Mouse (Mus musculus): ENCODE measurements around the gene Calcoco2. TPM values are rescaled to one million over a fixed set of nuclear protein-coding genes. Genes with fewer than 3 reads are reported as not detected.
"Not testable (repeated sequence)": the region's sequence is repeated elsewhere in the genome, so short reads cannot be mapped to it uniquely, and the experiment has no call there.

Gene Calcoco2
- polyA plus RNA-seq, 1 experiment from 2014 or later, result not detected

DNA sequence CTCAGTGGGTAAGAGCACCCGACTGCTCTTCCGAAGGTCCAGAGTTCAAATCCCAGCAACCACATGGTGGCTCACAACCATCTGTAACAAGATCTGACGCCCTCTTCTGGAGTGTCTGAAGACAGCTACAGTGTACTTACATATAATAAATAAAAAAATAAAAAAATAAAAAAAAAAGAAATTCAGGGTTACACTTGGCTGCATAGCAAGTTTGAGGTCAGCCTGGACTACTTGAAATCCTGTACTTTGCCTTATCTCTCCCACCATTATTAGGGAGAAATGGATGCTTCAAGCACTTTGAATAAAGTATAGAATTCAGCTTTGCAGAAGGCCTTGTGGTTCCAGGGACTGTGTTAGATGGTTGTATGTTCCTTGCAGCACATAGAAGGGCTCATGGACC lies 5.2 kb upstream of the Calcoco2 start:
- H3K36me3 ChIP-seq; H3K9ac ChIP-seq (replicated peaks); H3K4me3 ChIP-seq (replicated peaks); H3K9me3 ChIP-seq; H3K4me2 ChIP-seq (replicated peaks); ATAC-seq; H3K4me1 ChIP-seq (replicated peaks); H3K27ac ChIP-seq: not testable (repeated sequence)
- peaks cover 13% of the 10 kb centered on the region for H3K27me3 ChIP-seq
- 81% methylated on average over 3 of the region's 3 CpGs for WGBS

DNA sequence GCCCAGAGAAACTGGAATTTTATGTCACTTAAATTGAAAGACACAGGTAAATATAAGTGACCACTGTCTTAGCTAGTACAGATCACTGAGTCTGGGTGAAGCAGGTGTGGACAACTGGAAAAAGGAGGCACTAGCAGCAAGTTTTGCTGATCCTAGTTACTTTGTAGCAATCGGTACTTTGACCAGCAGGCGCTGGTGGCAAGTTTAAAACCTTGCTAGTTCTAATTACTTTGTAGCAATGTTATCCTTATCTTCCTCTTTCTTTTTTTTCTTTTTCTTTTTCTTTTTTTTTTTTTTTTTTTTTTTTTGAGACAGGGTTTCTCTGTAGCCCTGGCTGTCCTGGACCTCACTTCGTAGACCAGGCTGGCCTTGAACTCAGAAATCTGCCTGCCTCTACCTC lies 4.4 kb upstream of the Calcoco2 start:
- WGBS, result 92% methylated on average over 3 of the region's 3 CpGs
- Histone ChIP-seq H3K27me3 (peaks cover 7% of the 10 kb centered on the region; the same call in 1 of the 2 replicates), H3K36me3 (no peaks in the 10 kb centered on the region), H3K4me2 (replicated peaks) (no peak overlapping the region), H3K4me3 (replicated peaks) (no peak overlapping the region), H3K9me3 (no peaks in the 10 kb centered on the region), H3K4me1 (replicated peaks) (no peaks in the 10 kb centered on the region), H3K9ac (replicated peaks) (no peak overlapping the region), H3K27ac (no peak overlapping the region)
- no peak for ATAC-seq

DNA sequence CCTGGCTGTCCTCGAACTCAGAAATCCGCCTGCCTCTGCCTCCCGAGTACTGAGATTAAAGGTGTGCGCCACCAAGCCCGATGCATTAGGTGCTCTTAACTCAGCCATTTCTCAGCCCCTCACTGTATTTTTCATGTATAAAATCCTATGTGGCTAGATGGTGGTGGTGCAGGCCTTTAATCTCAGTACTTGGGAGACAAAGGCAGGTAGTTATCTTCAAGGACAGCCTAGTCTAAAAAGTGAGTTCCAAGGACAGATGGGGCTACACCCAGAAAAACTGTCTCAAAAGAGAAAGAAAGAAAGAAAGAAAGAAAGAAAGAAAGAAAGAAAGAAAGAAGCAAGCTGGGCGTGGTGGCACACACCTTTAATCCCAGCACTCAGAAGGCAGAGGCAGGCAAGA lies 3.7 kb upstream of the Calcoco2 start:
- Histone ChIP-seq H3K4me1 (replicated peaks) (no peaks in the 10 kb centered on the region), H3K36me3 (no peaks in the 10 kb centered on the region), H3K27me3 (peaks cover 4% of the 10 kb centered on the region; the same call in 1 of the 2 replicates), H3K4me2 (replicated peaks) (no peak overlapping the region), H3K9ac (replicated peaks) (no peak overlapping the region), H3K9me3 (no peaks in the 10 kb centered on the region), H3K4me3 (replicated peaks) (no peak overlapping the region), H3K27ac (no peak overlapping the region)
- ATAC-seq, result no peak
- WGBS, result 89% methylated on average over 6 of the region's 6 CpGs

DNA sequence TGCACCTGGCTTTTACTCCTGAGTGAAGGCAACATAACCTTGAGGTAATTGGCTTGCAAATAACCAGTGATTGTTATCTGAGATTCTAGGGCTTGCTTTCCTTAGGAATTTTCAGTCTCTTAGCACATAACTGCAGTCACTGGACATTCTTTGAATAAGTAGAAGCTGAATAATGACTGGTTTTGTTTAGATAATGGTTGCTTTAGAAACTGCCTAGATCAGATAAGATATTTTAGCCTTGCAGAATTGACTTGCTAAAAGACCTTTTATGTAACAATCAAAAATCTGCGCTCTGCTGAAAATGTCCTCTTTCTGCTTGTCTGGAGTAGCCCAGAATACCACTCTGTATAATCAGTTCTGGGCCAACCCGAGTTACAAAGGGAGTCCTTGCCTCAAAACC lies 2.3 kb upstream of the Calcoco2 start:
- Histone ChIP-seq H3K36me3 (no peaks in the 10 kb centered on the region), H3K4me1 (replicated peaks) (no peaks in the 10 kb centered on the region), H3K4me2 (replicated peaks) (no peak overlapping the region), H3K9me3 (no peaks in the 10 kb centered on the region), H3K4me3 (replicated peaks) (no peak overlapping the region), H3K9ac (replicated peaks) (no peak overlapping the region), H3K27ac (no peak overlapping the region), H3K27me3 (no peaks in the 10 kb centered on the region)
- no peak for ATAC-seq
- 63% methylated on average over 2 of the region's 2 CpGs for WGBS

DNA sequence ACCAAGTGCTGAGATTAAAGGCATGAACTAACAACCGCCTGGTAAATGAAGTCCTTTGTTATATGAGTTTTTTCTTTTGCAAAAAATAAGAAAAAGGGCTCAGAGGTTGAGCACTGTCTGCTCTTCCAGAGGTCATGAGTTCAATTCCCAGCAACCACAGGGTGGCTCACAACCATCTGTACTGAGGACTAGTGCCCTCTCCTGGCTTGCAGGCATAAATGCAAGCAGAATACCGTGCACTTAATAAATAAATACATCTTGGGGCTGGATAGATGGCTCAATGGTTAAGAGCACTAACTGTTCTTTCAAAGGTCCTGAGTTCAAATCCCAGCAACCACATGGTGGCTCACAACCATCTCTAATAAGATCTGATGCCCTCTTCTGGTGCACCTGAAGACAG lies 814 bp downstream of the Calcoco2 start:
- WGBS, result 62% methylated on average over 2 of the region's 2 CpGs
- ATAC-seq; H3K27ac ChIP-seq; H3K9me3 ChIP-seq; H3K36me3 ChIP-seq; H3K9ac ChIP-seq (replicated peaks); H3K4me2 ChIP-seq (replicated peaks); H3K27me3 ChIP-seq; H3K4me1 ChIP-seq (replicated peaks); H3K4me3 ChIP-seq (replicated peaks): not testable (repeated sequence)

DNA sequence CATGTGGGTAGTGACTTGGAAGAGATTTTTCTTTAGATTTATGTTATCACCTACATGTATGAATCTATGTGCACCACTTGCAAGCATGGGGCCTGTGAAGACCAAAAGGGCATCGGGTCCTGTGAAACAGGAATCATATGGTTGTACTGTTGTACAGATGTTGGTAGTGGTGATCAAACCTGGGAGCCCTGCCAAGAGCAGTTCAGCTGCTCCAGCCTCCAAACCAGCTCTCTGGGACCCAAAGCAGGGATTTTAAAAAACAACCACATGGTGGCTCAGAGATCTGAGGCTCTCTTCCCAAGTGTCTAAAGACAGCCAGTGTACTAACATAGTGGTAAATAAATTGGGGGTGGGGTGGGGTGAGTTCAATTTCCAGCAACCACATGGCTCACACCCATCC lies 3.4 kb downstream of the Calcoco2 start:
- WGBS, result 87% methylated on average over 1 of the region's 1 CpGs
- H3K36me3 ChIP-seq, result no peaks in the 10 kb centered on the region
- H3K9me3 ChIP-seq, result no peaks in the 10 kb centered on the region
- no peak overlapping the region for H3K4me2 ChIP-seq (replicated peaks)
- H3K4me3 ChIP-seq (replicated peaks), result no peak overlapping the region
- H3K9ac ChIP-seq (replicated peaks), result no peak overlapping the region
- H3K27me3 ChIP-seq, result no peaks in the 10 kb centered on the region
- H3K27ac ChIP-seq, result no peak overlapping the region
- no peak for ATAC-seq
- no peaks in the 10 kb centered on the region for H3K4me1 ChIP-seq (replicated peaks)

DNA sequence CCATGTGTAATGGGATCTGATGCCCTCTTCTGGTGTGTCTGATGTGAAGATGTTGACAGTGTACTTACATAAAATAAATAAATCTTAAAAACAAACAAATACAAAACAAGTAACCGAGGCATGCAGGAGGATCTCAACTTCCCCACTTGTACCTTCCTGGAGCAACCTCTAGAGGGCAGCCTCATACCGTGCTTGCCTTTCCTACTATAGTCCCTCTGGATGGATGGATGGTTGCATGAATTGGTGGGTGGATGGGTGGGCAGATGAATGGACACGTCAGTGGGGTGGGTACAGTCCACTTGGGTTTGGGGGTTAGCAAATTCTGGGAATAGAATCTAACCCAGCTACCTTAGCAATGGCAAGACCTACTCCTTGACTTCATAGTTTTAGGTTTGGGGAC lies 18.4 kb downstream of the Calcoco2 start:
- Histone ChIP-seq H3K9ac (replicated peaks) (no peak overlapping the region), H3K27ac (no peak overlapping the region), H3K4me1 (replicated peaks) (no peaks in the 10 kb centered on the region), H3K4me2 (replicated peaks) (no peak overlapping the region), H3K36me3 (no peaks in the 10 kb centered on the region), H3K9me3 (no peaks in the 10 kb centered on the region), H3K4me3 (replicated peaks) (no peak overlapping the region), H3K27me3 (peaks cover 5% of the 10 kb centered on the region; the same call in 1 of the 2 replicates)
- ATAC-seq, result no peak
- 12% methylated on average over 3 of the region's 3 CpGs for WGBS

- Histone ChIP-seq H3K4me2 (replicated peaks) (no peak overlapping the region), H3K27ac (no peak overlapping the region), H3K36me3 (no peaks in the 10 kb centered on the region), H3K9ac (replicated peaks) (no peak overlapping the region), H3K4me1 (replicated peaks) (no peaks in the 10 kb centered on the region), H3K27me3 (peaks cover 5% of the 10 kb centered on the region; the same call in 1 of the 2 replicates), H3K4me3 (replicated peaks) (no peak overlapping the region), H3K9me3 (peaks cover 3% of the 10 kb centered on the region; the same call in 1 of the 2 replicates)
- WGBS, result 45% methylated on average over 7 of the region's 7 CpGs
- ATAC-seq, result no peak
Observed at GRCm38 (mm10) chr11:96092674-96093291, 19.0 kb downstream of the Calcoco2 start.

DNA sequence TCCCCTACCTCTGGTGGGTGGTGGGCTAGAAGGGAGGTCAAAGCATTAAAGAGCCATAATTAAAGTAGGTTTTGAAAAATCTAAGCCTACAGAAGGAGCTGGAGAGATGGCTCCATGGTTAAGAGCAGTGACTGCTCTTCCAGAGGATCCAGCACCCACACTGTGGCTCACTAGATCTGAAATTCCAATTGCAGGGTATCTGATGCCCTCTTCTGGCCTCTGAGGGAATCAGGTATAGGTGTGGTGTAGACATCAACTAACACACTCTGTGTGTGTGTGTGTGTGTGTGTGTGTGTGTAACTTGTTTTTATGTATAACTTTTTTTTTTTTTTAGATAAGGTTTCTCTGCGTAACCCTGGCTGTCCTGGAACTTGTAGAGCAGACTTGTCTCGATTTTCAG lies 20.7 kb downstream of the Calcoco2 start:
- no peak overlapping the region for H3K27ac ChIP-seq
- no peak overlapping the region for H3K4me3 ChIP-seq (replicated peaks)
- no peaks in the 10 kb centered on the region for H3K4me1 ChIP-seq (replicated peaks)
- WGBS, result 64% methylated on average over 2 of the region's 2 CpGs
- peaks cover 3% of the 10 kb centered on the region; the same call in 1 of the 2 replicates for H3K9me3 ChIP-seq
- no peak overlapping the region for H3K9ac ChIP-seq (replicated peaks)
- no peak for ATAC-seq
- peaks cover 5% of the 10 kb centered on the region; the same call in 1 of the 2 replicates for H3K27me3 ChIP-seq
- no peaks in the 10 kb centered on the region for H3K36me3 ChIP-seq
- no peak overlapping the region for H3K4me2 ChIP-seq (replicated peaks)

DNA sequence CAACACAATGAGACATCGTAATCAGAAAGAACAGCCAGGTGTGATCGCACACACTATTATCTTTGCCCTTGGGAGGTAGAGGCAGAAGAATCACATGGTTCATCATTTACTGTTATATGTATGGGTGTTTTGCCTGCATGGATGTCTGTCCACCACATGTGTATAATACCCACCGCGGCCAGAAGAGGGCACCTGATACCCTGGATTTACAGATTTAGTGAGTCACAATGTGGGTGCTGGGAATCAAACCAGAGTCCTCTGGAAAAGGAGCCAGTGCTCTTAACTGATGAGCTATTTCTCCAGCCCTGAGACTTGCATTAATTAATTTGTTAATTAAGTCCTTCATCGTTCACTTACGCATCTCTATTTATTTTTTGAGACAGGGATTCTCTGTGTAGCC lies 23.8 kb downstream of the Calcoco2 start:
- peaks cover 3% of the 10 kb centered on the region; the same call in 1 of the 2 replicates for H3K9me3 ChIP-seq
- H3K4me3 ChIP-seq (replicated peaks), result no peak overlapping the region
- H3K27me3 ChIP-seq, result peaks cover 3% of the 10 kb centered on the region; the same call in 1 of the 2 replicates
- WGBS, result 88% methylated on average over 6 of the region's 6 CpGs
- no peak for ATAC-seq
- no peak overlapping the region for H3K4me2 ChIP-seq (replicated peaks)
- H3K27ac ChIP-seq, result no peak overlapping the region
- no peaks in the 10 kb centered on the region for H3K4me1 ChIP-seq (replicated peaks)
- H3K36me3 ChIP-seq, result no peaks in the 10 kb centered on the region
- H3K9ac ChIP-seq (replicated peaks), result no peak overlapping the region

DNA sequence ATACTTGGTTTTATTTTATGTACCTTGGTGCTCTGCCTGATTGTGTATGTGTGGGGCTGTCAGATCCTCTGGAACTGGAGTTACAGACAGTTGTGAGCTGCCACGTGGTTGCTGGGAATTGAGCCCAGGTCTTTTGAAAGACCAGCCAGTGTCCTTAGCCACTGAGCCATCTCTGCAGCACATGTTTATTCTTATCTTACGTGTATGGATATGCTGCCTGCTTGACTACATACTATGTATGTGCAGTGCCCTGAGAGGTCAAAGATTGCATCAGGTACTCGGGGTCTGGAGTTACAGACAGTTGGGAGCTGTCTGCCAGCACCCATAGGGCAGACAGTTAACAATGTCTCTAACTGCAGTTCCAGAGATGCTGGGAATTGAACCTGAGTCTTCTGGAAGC lies 29.1 kb downstream of the Calcoco2 start:
- no peak overlapping the region for H3K9ac ChIP-seq (replicated peaks)
- ATAC-seq, result no peak

GRCm38 (mm10) chr11:96080736-96081135 lies 31.0 kb downstream of the Calcoco2 start:
- H3K4me2 ChIP-seq (replicated peaks), result no peak overlapping the region
- H3K27ac ChIP-seq, result no peak overlapping the region
- H3K9me3 ChIP-seq, result no peaks in the 10 kb centered on the region
- no peak overlapping the region for H3K9ac ChIP-seq (replicated peaks)
- no peaks in the 10 kb centered on the region for H3K27me3 ChIP-seq
- ATAC-seq, result no peak
- H3K4me3 ChIP-seq (replicated peaks), result no peak overlapping the region
- no peaks in the 10 kb centered on the region for H3K4me1 ChIP-seq (replicated peaks)
- no peaks in the 10 kb centered on the region for H3K36me3 ChIP-seq
- 84% methylated on average over 5 of the region's 5 CpGs for WGBS

More for the DNA sequence above, 29.1 kb downstream of the Calcoco2 start:
- no peak overlapping the region for H3K4me2 ChIP-seq (replicated peaks)
- H3K27me3 ChIP-seq, result no peaks in the 10 kb centered on the region
- no peaks in the 10 kb centered on the region for H3K36me3 ChIP-seq
- H3K27ac ChIP-seq, result no peak overlapping the region
- no peaks in the 10 kb centered on the region for H3K4me1 ChIP-seq (replicated peaks)
- 79% methylated on average over 3 of the region's 3 CpGs for WGBS
- H3K9me3 ChIP-seq, result no peaks in the 10 kb centered on the region
- H3K4me3 ChIP-seq (replicated peaks), result no peak overlapping the region
